Mouse (Mus musculus): ENCODE results near the gene Hsd11b1. TPM values are rescaled to one million over a fixed set of nuclear protein-coding genes. Genes with fewer than 3 reads are reported as not detected.
"Not testable (repeated sequence)": the region's sequence is repeated elsewhere in the genome, so short reads cannot be mapped to it uniquely, and the experiment has no call there.

Gene Hsd11b1
- total RNA-seq, 2 experiments from 2014 or later, result 15.6 to 16.5 TPM

GRCm38 (mm10) chr1:193253895-193254294 is 10.0 kb downstream of the Hsd11b1 start:
- not testable (repeated sequence) for DNase-seq (ENCODE audit: extremely low spot score in 1 of 2, low spot score in 2 of 2)
- intact Hi-C loops (cut with DNase I), result loop anchor here (2.0 kb wide), 1 partner anchor 45 kb away; no protein-coding TSS in a partner anchor

- intact Hi-C loops (cut with DNase I), result no loop called here
- DNase-seq (ENCODE audit: extremely low spot score in 1 of 2, low spot score in 2 of 2), result no peak
Observed at GRCm38 (mm10) chr1:193252616-193253015, 11.3 kb downstream of the Hsd11b1 start.

GRCm38 (mm10) chr1:193251386-193251785 is 12.5 kb downstream of the Hsd11b1 start:
- intact Hi-C loops (cut with DNase I), result no loop called here
- no peak for DNase-seq (ENCODE audit: extremely low spot score in 1 of 2, low spot score in 2 of 2)

- DNase-seq (ENCODE audit: extremely low spot score in 1 of 2, low spot score in 2 of 2), result no peak
- intact Hi-C loops (cut with DNase I), result no loop called here
Observed at GRCm38 (mm10) chr1:193250026-193250425, 13.8 kb downstream of the Hsd11b1 start.

- no peak for DNase-seq (ENCODE audit: extremely low spot score in 1 of 2, low spot score in 2 of 2)
- intact Hi-C loops (cut with DNase I), result no loop called here
Observed at GRCm38 (mm10) chr1:193244235-193244634, 19.6 kb downstream of the Hsd11b1 start.

- DNase-seq (ENCODE audit: extremely low spot score in 1 of 2, low spot score in 2 of 2), result no peak
- intact Hi-C loops (cut with DNase I), result no loop called here
Observed at GRCm38 (mm10) chr1:193243571-193244193, 20.2 kb downstream of the Hsd11b1 start.

- intact Hi-C loops (cut with DNase I), result no loop called here
- no peak for DNase-seq (ENCODE audit: extremely low spot score in 1 of 2, low spot score in 2 of 2)
Observed at GRCm38 (mm10) chr1:193242863-193243262, 21.0 kb downstream of the Hsd11b1 start.

- intact Hi-C loops (cut with DNase I), result no loop called here
- peak; percentile 78 to 85 for DNase-seq (ENCODE audit: extremely low spot score in 1 of 2, low spot score in 2 of 2)
Observed at GRCm38 (mm10) chr1:193242238-193242637, 21.6 kb downstream of the Hsd11b1 start.

GRCm38 (mm10) chr1:193241436-193241835 is 22.4 kb downstream of the Hsd11b1 start:
- intact Hi-C loops (cut with DNase I), result no loop called here
- no peak for DNase-seq (ENCODE audit: extremely low spot score in 1 of 2, low spot score in 2 of 2)

GRCm38 (mm10) chr1:193238426-193238825 is 25.4 kb downstream of the Hsd11b1 start:
- intact Hi-C loops (cut with DNase I), result no loop called here
- DNase-seq (ENCODE audit: extremely low spot score in 1 of 2, low spot score in 2 of 2), result peak in 1 of 2 experiments; percentile 30

- intact Hi-C loops (cut with DNase I), result no loop called here
- DNase-seq (ENCODE audit: extremely low spot score in 1 of 2, low spot score in 2 of 2), result no peak
Observed at GRCm38 (mm10) chr1:193234930-193235329, 28.9 kb downstream of the Hsd11b1 start.

- intact Hi-C loops (cut with DNase I), result no loop called here
- DNase-seq (ENCODE audit: extremely low spot score in 1 of 2, low spot score in 2 of 2), result no peak
Observed at GRCm38 (mm10) chr1:193234130-193234645, 29.7 kb downstream of the Hsd11b1 start.

- intact Hi-C loops (cut with DNase I), result no loop called here
Observed at GRCm38 (mm10) chr1:193232732-193233131, 31.1 kb downstream of the Hsd11b1 start.

GRCm38 (mm10) chr1:193230935-193231334 is 32.9 kb downstream of the Hsd11b1 start:
- DNase-seq (ENCODE audit: extremely low spot score in 1 of 2, low spot score in 2 of 2), result no peak
- intact Hi-C loops (cut with DNase I), result no loop called here

More at GRCm38 (mm10) chr1:193232732-193233131, 31.1 kb downstream of the Hsd11b1 start:
- DNase-seq (ENCODE audit: extremely low spot score in 1 of 2, low spot score in 2 of 2), result no peak

GRCm38 (mm10) chr1:193230531-193230930 is 33.3 kb downstream of the Hsd11b1 start:
- intact Hi-C loops (cut with DNase I), result no loop called here
- DNase-seq (ENCODE audit: extremely low spot score in 1 of 2, low spot score in 2 of 2), result no peak

GRCm38 (mm10) chr1:193229570-193229969 is 34.3 kb downstream of the Hsd11b1 start:
- no peak for DNase-seq (ENCODE audit: extremely low spot score in 1 of 2, low spot score in 2 of 2)
- intact Hi-C loops (cut with DNase I), result no loop called here

GRCm38 (mm10) chr1:193227537-193227936 is 36.3 kb downstream of the Hsd11b1 start:
- intact Hi-C loops (cut with DNase I), result no loop called here
- no peak for DNase-seq (ENCODE audit: extremely low spot score in 1 of 2, low spot score in 2 of 2)

GRCm38 (mm10) chr1:193226724-193227522 is 37.0 kb downstream of the Hsd11b1 start:
- DNase-seq (ENCODE audit: extremely low spot score in 1 of 2, low spot score in 2 of 2), result no peak
- intact Hi-C loops (cut with DNase I), result no loop called here

- DNase-seq (ENCODE audit: extremely low spot score in 1 of 2, low spot score in 2 of 2), result no peak
- intact Hi-C loops (cut with DNase I), result no loop called here
Observed at GRCm38 (mm10) chr1:193226114-193226513, 37.8 kb downstream of the Hsd11b1 start.

- DNase-seq (ENCODE audit: extremely low spot score in 1 of 2, low spot score in 2 of 2), result no peak
- intact Hi-C loops (cut with DNase I), result no loop called here
Observed at GRCm38 (mm10) chr1:193225531-193225930, 38.3 kb downstream of the Hsd11b1 start.

All from left cerebral cortex, postnatal 10 days (tissue).